Mouse (Mus musculus): ENCODE measurements around the gene Zbtb42. TPM values are rescaled to one million over a fixed set of nuclear protein-coding genes. Genes with fewer than 3 reads are reported as not detected.

Gene Zbtb42
- polyA plus RNA-seq, 1 experiment from 2014 or later, result 1.6 TPM

DNA sequence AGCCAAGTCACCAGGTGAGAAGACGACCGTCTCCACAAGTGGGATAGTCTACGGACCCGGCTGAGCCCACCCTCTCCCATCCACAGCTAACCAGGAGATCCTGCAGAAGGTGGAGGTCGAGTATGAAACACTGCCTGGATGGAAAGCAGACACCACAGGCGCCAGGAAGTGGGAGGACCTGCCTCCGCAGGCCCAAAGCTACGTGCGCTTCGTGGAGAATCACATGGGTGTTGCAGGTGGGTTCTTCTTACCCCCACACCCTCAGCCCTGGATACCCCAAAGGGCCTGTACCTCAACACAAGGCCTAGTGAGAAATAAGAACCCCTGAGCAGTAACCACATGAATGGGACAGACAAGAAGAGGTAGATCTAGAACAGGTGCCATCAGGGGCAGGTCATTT, 39.1 kb upstream of the Zbtb42 start:
- no peaks in the 10 kb centered on the region for H3K36me3 ChIP-seq (ENCODE audit: control insufficient read depth, insufficient read depth, low read length)
- H3K9ac ChIP-seq (ENCODE audit: low read length), result no peak overlapping the region
- no peak overlapping the region for H3K27ac ChIP-seq (replicated peaks; ENCODE audit: low read depth, low read length)
- no peak overlapping the region for H3K4me2 ChIP-seq (ENCODE audit: low read depth, severe bottlenecking)
- WGBS, result 81% methylated on average over 10 of the region's 10 CpGs
- no peak for ATAC-seq (ENCODE audit: insufficient number of reproducible peaks, low FRiP score, low TSS enrichment, low read depth)
- no peak overlapping the region for H3K4me3 ChIP-seq (ENCODE audit: low read depth, low read length)
- H3K27me3 ChIP-seq (ENCODE audit: control insufficient read depth, insufficient read depth, low read length), result no peaks in the 10 kb centered on the region
- H3K9me3 ChIP-seq (ENCODE audit: control insufficient read depth, low read length), result no peaks in the 10 kb centered on the region
- no peaks in the 10 kb centered on the region for H3K4me1 ChIP-seq (ENCODE audit: control insufficient read depth, insufficient read depth, low read length)
- no peak for DNase-seq (ENCODE audit: low spot score)

DNA sequence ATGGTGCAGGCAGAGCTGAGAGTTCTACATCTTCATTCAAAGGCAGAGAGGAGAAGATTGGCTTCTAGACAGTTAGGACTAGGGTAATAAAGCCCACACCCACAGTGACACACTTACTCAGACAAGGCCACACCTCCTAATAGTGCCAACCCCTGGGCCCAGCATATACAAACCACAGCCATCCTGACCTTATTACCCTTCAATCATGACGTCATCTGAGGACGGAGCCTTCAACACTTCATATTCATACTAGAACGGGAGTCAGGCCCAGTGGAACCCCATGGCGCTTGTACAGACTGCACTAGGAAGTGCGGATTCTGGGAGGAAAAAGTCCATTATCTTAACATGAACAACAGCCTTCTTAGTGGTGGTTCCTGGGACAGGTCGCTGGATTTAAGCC, 35.5 kb upstream of the Zbtb42 start:
- no peak for ATAC-seq (ENCODE audit: insufficient number of reproducible peaks, low FRiP score, low TSS enrichment, low read depth)
- Histone ChIP-seq H3K4me3 (ENCODE audit: low read depth, low read length) (no peak overlapping the region), H3K4me1 (ENCODE audit: control insufficient read depth, insufficient read depth, low read length) (peaks cover 7% of the 10 kb centered on the region; the same call in 1 of the 2 replicates), H3K9me3 (ENCODE audit: control insufficient read depth, low read length) (no peaks in the 10 kb centered on the region), H3K4me2 (ENCODE audit: low read depth, severe bottlenecking) (no peak overlapping the region), H3K36me3 (ENCODE audit: control insufficient read depth, insufficient read depth, low read length) (peaks cover 1% of the 10 kb centered on the region; the same call in 1 of the 2 replicates), H3K27ac (replicated peaks; ENCODE audit: low read depth, low read length) (no peak overlapping the region), H3K27me3 (ENCODE audit: control insufficient read depth, insufficient read depth, low read length) (no peaks in the 10 kb centered on the region), H3K9ac (ENCODE audit: low read length) (no peak overlapping the region)
- WGBS, result 91% methylated on average over 6 of the region's 6 CpGs
- DNase-seq (ENCODE audit: low spot score), result no peak

DNA sequence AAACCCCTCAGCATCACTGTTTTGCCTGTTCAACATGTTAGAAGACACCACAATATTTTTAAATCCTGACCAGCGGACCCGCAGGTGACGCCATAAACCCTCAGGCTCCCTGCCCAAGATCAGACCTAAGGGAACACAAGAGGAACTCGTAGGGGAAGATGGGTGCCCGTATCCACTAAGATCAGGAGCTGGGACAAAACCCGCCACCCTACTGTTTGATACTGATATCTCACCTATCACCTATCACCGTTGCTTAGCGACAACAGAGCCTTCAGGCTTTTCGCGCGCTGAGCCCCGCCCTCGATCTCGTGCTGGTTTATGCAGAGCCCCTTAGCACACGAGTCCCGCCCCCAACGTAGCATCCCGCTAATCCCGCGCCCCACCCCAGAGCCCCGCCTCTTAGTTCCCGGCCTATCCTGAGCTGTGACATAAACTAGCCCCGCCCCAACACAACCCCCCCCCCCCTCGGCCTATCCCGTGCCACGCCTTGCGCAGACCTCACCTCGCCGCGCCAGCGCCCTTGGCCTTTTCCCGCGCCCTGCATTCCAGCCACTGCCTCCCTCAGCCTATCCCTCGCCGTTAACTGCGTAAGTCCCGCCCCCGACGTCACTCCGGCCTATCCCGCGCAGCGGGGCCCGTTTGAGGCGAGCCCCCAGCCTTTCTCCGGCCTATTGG, 34.3 kb upstream of the Zbtb42 start, which contains the start of gene Siva1:
Gene Siva1 (plus strand): TSS at position 500 of the 675 bp plus-strand sequence.
- WGBS, result 1% methylated on average over 45 of the region's 46 CpGs
- no peaks in the 10 kb centered on the region for H3K27me3 ChIP-seq (ENCODE audit: control insufficient read depth, insufficient read depth, low read length)
- ATAC-seq (ENCODE audit: insufficient number of reproducible peaks, low FRiP score, low TSS enrichment, low read depth), result peak; percentile 97

DNA sequence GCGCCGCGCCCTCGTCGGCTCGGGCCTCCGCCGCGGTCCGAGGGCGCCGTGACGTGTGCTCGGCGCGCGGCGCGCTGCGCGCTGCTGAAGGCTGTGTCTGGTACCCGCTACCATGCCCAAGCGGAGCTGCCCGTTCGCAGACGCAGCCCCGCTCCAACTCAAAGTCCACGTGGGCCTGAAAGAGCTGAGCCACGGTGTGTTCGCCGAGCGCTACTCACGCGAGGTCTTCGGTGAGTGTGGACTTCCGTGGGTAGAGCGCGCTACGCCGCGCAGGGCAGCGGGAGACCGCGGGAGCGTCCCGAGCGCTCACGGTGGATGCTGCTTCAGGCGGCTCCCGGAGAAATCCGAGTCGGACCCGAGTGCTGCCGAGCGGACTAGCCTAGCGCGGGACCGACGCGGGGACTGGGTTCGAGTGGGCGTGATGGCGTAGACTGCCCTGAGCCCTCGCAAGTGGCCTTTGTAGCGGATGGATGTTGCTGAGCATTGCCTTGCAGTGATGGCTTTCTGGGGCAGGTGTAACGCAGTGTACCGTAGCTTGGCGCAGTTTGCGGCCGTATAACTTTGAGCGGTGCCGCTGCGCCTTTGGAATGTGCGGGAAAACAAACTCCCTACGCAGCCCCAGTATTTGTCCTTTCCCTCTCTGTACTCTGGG, 33.6 kb upstream of the Zbtb42 start:
- ATAC-seq (ENCODE audit: insufficient number of reproducible peaks, low FRiP score, low TSS enrichment, low read depth) (peak; percentile 24), DNase-seq (ENCODE audit: low spot score) (no peak)
- Histone ChIP-seq H3K4me1 (ENCODE audit: control insufficient read depth, insufficient read depth, low read length) (peaks cover 7% of the 10 kb centered on the region; the same call in 1 of the 2 replicates), H3K27me3 (ENCODE audit: control insufficient read depth, insufficient read depth, low read length) (no peaks in the 10 kb centered on the region), H3K9ac (ENCODE audit: low read length) (peak overlapping the region; percentile 82), H3K36me3 (ENCODE audit: control insufficient read depth, insufficient read depth, low read length) (peaks cover 14% of the 10 kb centered on the region; the same call in 1 of the 2 replicates), H3K27ac (replicated peaks; ENCODE audit: low read depth, low read length) (peak overlapping the region; percentile 77), H3K9me3 (ENCODE audit: control insufficient read depth, low read length) (no peaks in the 10 kb centered on the region), H3K4me2 (ENCODE audit: low read depth, severe bottlenecking) (peak overlapping the region; percentile 94), H3K4me3 (ENCODE audit: low read depth, low read length) (peak overlapping the region; percentile 64)
- WGBS, result under 1% methylated on average over 57 of the region's 75 CpGs

More for the DNA sequence above, 34.3 kb upstream of the Zbtb42 start, which contains the start of gene Siva1:
- H3K4me3 ChIP-seq (ENCODE audit: low read depth, low read length), result peak within 1 kb of the TSS; percentile 64
- H3K9me3 ChIP-seq (ENCODE audit: control insufficient read depth, low read length), result no peaks in the 10 kb centered on the region
- H3K4me1 ChIP-seq (ENCODE audit: control insufficient read depth, insufficient read depth, low read length), result peaks cover 7% of the 10 kb centered on the region; the same call in 1 of the 2 replicates
- H3K27ac ChIP-seq (replicated peaks; ENCODE audit: low read depth, low read length), result peak within 1 kb of the TSS; percentile 77
- peak; percentile 99 for DNase-seq (ENCODE audit: low spot score)
- peak within 1 kb of the TSS; percentile 82 for H3K9ac ChIP-seq (ENCODE audit: low read length)
- H3K4me2 ChIP-seq (ENCODE audit: low read depth, severe bottlenecking), result peak within 1 kb of the TSS; percentile 94
- H3K36me3 ChIP-seq (ENCODE audit: control insufficient read depth, insufficient read depth, low read length), result peaks cover 11% of the 10 kb centered on the region; the same call in 1 of the 2 replicates

DNA sequence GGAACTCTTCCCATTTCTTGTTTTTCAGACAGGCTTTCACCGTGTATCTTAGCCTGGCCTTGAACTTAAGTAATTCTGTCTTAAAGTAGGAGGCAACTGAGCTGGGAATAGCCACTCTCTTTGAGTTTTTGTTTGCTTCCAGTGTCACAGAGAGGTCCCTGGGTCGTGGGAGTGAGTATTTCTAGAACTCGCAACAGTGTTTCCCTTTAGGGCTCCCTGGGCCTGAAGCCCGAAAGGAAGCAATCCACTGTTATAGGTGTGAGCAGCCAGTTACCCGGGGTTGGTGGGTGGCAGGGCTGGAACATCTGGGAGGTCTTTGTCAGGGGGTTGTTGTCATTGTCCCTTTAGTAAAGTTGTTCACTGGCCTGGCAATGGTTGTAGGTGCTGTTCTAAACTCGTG, 32.5 kb upstream of the Zbtb42 start:
- H3K4me2 ChIP-seq (ENCODE audit: low read depth, severe bottlenecking), result peak overlapping the region; percentile 94; the same call in 1 of the 2 replicates
- no peaks in the 10 kb centered on the region for H3K9me3 ChIP-seq (ENCODE audit: control insufficient read depth, low read length)
- WGBS, result 61% methylated on average over 6 of the region's 6 CpGs
- H3K4me3 ChIP-seq (ENCODE audit: low read depth, low read length), result peak overlapping the region; percentile 64
- H3K27me3 ChIP-seq (ENCODE audit: control insufficient read depth, insufficient read depth, low read length), result no peaks in the 10 kb centered on the region
- H3K36me3 ChIP-seq (ENCODE audit: control insufficient read depth, insufficient read depth, low read length), result peaks cover 14% of the 10 kb centered on the region; the same call in 1 of the 2 replicates
- H3K4me1 ChIP-seq (ENCODE audit: control insufficient read depth, insufficient read depth, low read length), result peaks cover 7% of the 10 kb centered on the region; the same call in 1 of the 2 replicates
- no peak overlapping the region for H3K27ac ChIP-seq (replicated peaks; ENCODE audit: low read depth, low read length)
- DNase-seq (ENCODE audit: low spot score) (no peak), ATAC-seq (ENCODE audit: insufficient number of reproducible peaks, low FRiP score, low TSS enrichment, low read depth) (no peak)
- 0 out of 2 replicates have a peak overlapping the region, but pooled peaks have one; percentile 32 for H3K9ac ChIP-seq (ENCODE audit: low read length)

DNA sequence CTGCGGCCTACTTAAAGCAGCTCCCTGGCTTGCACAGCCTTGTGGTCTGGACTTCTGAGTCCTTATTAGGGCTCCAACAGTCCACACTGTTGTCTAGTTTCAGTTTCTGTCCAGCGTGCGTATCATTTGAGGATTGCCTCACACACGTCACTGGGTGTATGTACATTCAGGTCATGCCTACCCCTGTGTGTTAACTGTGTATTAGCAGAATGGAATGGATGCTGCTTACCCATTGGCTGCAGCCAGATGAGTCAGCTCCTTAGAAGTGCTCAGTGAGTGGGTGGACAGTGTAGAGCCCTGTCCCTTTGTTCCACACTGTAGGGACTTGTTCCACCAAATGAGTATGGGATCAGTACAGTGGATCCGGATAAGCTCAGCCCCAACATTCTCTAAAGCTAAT, 30.5 kb upstream of the Zbtb42 start:
- H3K36me3 ChIP-seq (ENCODE audit: control insufficient read depth, insufficient read depth, low read length), result peaks cover 20% of the 10 kb centered on the region; the same call in 1 of the 2 replicates
- ATAC-seq (ENCODE audit: insufficient number of reproducible peaks, low FRiP score, low TSS enrichment, low read depth) (no peak), DNase-seq (ENCODE audit: low spot score) (no peak)
- WGBS, result 92% methylated on average over 5 of the region's 5 CpGs
- no peaks in the 10 kb centered on the region for H3K9me3 ChIP-seq (ENCODE audit: control insufficient read depth, low read length)
- H3K4me3 ChIP-seq (ENCODE audit: low read depth, low read length), result no peak overlapping the region
- peaks cover 7% of the 10 kb centered on the region; the same call in 1 of the 2 replicates for H3K4me1 ChIP-seq (ENCODE audit: control insufficient read depth, insufficient read depth, low read length)
- H3K9ac ChIP-seq (ENCODE audit: low read length), result no peak overlapping the region
- no peaks in the 10 kb centered on the region for H3K27me3 ChIP-seq (ENCODE audit: control insufficient read depth, insufficient read depth, low read length)
- no peak overlapping the region for H3K4me2 ChIP-seq (ENCODE audit: low read depth, severe bottlenecking)
- H3K27ac ChIP-seq (replicated peaks; ENCODE audit: low read depth, low read length), result no peak overlapping the region

DNA sequence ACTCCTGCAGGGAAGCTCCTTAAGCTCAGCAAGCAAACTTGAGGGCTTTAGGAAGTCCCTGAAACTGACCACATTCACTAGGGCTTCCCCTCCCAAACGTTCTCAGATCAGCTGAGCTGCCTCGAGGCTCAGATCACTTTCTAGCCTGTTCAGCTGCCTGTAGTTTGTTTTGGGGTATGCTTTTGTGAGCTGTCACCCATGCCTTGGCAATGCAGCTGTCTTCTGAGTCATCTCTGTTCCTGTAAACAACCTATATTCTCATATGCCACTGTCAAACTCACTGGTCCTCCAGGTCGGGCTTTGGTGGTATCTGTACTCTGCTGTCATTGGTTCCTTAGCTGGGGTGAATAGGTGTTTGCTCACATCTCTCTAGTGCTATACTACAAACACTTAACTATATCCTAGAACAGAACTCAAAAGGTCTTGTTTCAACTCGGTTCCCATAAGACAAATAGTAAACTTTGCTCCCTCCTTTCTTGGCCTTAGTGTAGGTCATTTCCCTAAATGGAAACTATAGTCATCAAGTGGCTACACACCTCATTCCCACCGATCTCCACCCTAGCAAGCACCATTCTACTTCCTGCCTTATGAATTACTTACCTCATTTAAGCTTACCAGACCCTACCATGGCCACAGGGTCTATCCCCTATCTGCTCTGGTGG, 26.7 kb upstream of the Zbtb42 start:
- DNase-seq (ENCODE audit: low spot score), result no peak
- Histone ChIP-seq H3K9ac (ENCODE audit: low read length) (no peak overlapping the region), H3K9me3 (ENCODE audit: control insufficient read depth, low read length) (no peaks in the 10 kb centered on the region), H3K36me3 (ENCODE audit: control insufficient read depth, insufficient read depth, low read length) (peaks cover 42% of the 10 kb centered on the region), H3K27me3 (ENCODE audit: control insufficient read depth, insufficient read depth, low read length) (no peaks in the 10 kb centered on the region), H3K4me1 (ENCODE audit: control insufficient read depth, insufficient read depth, low read length) (no peaks in the 10 kb centered on the region), H3K4me2 (ENCODE audit: low read depth, severe bottlenecking) (no peak overlapping the region), H3K27ac (replicated peaks; ENCODE audit: low read depth, low read length) (no peak overlapping the region), H3K4me3 (ENCODE audit: low read depth, low read length) (no peak overlapping the region)
- 83% methylated on average over 5 of the region's 5 CpGs for WGBS
- ATAC-seq (ENCODE audit: insufficient number of reproducible peaks, low FRiP score, low TSS enrichment, low read depth), result no peak

DNA sequence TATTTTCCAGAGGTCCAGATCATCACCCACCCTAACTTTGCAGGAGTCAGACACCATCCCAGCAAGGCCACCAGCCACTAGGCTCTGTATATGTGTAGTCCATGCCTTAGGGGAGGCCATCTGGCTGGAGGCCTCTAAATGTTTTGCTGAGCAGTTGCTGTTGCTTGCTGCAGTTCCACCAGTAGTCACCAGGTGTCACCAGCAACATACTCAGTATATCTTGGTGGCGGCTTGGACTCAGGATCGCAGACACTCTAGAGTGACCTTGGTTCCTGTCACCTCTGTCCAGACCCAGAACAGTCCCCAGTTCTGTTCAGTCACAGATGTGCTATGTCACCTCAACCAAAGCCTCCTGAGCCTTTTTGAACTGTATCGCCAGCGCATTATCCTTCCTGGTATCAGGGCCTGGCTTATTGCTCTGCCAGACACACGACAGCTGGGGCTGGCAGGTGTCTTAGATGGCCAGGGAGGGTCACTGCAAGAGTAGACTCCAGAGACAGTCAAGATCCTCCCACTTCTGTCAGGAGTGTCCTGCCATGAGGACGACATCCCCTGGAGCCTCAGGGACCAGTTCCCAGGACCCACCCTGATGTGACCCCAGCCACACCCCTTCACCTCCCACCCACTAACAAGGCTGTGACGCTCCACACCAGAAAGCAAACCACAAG, 25.3 kb upstream of the Zbtb42 start:
- no peaks in the 10 kb centered on the region for H3K27me3 ChIP-seq (ENCODE audit: control insufficient read depth, insufficient read depth, low read length)
- peaks cover 49% of the 10 kb centered on the region for H3K36me3 ChIP-seq (ENCODE audit: control insufficient read depth, insufficient read depth, low read length)
- DNase-seq (ENCODE audit: low spot score), result peak; percentile 90
- no peak overlapping the region for H3K27ac ChIP-seq (replicated peaks; ENCODE audit: low read depth, low read length)
- H3K4me1 ChIP-seq (ENCODE audit: control insufficient read depth, insufficient read depth, low read length), result no peaks in the 10 kb centered on the region
- H3K4me3 ChIP-seq (ENCODE audit: low read depth, low read length), result no peak overlapping the region
- no peaks in the 10 kb centered on the region for H3K9me3 ChIP-seq (ENCODE audit: control insufficient read depth, low read length)
- no peak overlapping the region for H3K4me2 ChIP-seq (ENCODE audit: low read depth, severe bottlenecking)
- no peak overlapping the region for H3K9ac ChIP-seq (ENCODE audit: low read length)
- peak; percentile 61 for ATAC-seq (ENCODE audit: insufficient number of reproducible peaks, low FRiP score, low TSS enrichment, low read depth)
- WGBS, result 61% methylated on average over 7 of the region's 7 CpGs

All from limb, embryonic 11.5 days (tissue).